Mouse (Mus musculus) left cerebral cortex, adult 9 months (tissue): Measurements from ENCODE around the gene Daw1.

Experiments used
- DNase-seq, 2 experiments: peaks; one replicate each; pipeline ENCODE4 v3.0.0; 2022; ENCODE audit warnings: low spot score in 2 of 2

The Daw1 gene

GRCm38 (mm10) chr1:83159603-83160002 lies at the start of gene Daw1:
TSS of gene Daw1 (plus strand) at chr1:83159752.
- DNase-seq = peak in 1 of 2 experiments; percentile 56

DNA sequence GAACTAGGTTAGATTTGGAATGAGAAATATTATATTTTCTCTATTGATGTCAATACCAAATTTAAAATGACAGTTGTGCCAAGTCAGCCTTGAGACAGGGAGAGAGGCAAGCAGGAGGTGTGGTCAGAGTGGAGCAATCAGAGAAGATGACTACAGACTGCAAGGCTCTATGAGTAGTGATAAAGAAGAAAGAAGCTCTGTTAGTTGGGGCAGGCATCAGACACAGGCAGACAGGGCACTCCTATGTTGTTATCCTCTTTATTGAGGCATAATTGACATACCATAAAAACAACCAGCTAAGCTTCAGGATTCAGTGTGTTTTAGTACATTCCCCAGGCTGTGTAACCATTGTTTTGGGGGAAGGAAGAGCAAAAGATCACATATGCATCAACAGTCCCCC lies 48.6 kb upstream of the Daw1 start:
- DNase-seq = no peak

DNA sequence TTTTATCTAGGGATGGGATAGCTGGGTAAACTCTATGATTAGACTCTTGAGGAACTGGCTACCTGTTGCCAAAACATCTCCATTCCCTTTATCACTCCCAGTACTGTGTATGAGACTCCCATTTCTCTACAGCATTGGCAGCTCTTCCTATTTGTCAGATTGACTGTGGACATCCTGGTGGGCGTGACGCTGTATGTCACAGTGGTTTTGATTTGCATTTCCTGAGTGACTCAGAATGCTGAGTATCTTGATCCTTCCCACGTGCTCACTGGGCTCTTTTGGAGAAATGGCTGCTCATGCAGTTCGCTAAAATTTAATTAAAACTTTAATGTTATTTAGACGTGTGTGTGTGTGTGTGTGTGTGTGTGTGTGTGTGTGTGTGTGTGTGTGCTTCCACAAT lies 47.8 kb upstream of the Daw1 start:
- no peak for DNase-seq

DNA sequence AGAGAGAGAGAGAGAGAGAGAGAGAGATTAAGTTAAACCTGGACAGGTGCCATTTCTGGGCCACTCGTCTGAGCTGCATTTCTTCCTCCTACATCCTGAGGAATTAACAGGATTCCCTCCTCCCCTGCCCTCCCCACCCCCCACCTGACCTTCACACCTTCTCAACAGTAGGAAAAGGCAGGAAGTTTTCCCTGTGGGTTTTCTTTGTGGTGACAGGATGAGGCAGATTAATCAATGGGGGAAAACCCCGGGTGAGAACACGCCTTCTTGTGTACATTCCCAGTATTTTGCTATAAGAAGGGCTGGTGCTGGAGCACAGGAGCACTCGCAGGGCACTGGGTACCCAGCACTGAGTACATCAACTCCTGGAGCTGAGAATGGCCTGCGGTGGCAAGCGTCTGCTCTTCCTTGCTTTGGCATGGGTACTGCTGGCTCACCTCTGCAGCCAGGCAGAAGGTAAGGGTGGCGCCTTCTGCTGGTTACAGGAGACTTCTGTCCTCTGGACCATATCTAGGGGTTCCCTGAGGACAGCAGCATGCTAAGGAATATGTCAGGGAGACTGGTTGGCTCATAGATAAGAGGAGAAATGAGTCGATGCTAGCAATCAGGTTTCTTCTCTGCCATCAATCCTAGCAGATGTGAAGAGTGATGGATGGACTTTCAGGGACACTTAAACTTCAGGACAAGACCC lies 43.0 kb upstream of the Daw1 start, which contains the start of gene Ccl20:
Ccl20 (plus strand) TSS at position 320 of the 691 bp plus-strand sequence.
- no peak for DNase-seq

- DNase-seq = no peak
Observed at GRCm38 (mm10) chr1:83117217-83117616, 42.3 kb upstream of the Daw1 start.

DNA sequence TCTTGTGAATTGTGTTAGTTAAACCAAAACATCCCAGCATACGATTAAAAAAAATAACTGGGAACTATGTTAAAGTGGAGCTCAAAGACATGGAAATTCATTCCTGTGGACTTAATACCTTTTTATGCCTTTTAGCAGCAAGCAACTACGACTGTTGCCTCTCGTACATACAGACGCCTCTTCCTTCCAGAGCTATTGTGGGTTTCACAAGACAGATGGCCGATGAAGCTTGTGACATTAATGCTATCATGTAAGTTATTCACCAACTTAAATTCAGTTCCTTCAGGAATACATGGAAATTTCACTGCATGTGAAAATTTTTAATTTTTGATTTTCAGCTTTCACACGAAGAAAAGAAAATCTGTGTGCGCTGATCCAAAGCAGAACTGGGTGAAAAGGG lies 41.9 kb upstream of the Daw1 start:
- peak; percentile 7 to 47 for DNase-seq

GRCm38 (mm10) chr1:83119903-83120302 lies 39.6 kb upstream of the Daw1 start:
- DNase-seq = no peak

DNA sequence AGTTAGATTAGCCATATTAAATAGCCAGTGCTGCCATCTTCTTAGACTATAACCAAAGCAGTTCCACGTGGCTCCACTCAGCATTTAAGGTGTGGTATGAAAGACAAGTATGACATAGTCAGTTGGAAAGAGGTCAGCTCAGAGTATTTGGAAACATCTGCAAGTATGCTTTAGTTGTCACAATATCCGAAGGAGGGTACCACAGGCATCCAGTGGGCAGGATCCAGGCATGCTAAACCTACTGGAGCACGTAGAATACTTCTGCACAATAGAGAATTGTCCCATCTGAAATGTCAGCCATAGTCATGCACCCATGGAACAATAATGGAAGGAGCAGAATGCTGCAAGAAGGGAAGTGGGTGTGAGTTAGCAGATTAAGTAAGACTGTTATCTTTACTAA lies 39.2 kb upstream of the Daw1 start:
- no peak for DNase-seq

- DNase-seq = no peak
Observed at GRCm38 (mm10) chr1:83123201-83123600, 36.4 kb upstream of the Daw1 start.

DNA sequence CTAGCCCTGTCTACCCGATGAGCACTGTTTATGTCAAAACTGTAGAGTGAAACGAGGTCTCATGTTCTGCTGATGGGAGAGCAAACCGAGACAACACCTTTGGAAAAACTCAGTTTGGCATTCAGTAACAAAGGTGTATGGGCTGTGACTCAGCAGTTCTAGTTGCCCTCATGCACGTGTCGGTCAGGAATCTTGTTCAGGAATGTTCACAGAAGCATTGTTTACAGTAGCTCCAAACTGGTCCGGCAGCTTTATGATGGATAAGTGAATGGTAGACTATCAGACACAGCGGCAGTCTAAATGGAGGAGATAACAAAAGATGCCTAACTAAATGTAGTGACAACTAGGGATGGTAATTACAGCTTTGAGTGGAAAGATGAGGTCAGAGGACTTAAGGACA lies 23.7 kb upstream of the Daw1 start:
- no peak for DNase-seq

- DNase-seq = no peak
Observed at GRCm38 (mm10) chr1:83137847-83138246, 21.7 kb upstream of the Daw1 start.

GRCm38 (mm10) chr1:83138721-83139120 lies 20.8 kb upstream of the Daw1 start:
- no peak for DNase-seq

DNA sequence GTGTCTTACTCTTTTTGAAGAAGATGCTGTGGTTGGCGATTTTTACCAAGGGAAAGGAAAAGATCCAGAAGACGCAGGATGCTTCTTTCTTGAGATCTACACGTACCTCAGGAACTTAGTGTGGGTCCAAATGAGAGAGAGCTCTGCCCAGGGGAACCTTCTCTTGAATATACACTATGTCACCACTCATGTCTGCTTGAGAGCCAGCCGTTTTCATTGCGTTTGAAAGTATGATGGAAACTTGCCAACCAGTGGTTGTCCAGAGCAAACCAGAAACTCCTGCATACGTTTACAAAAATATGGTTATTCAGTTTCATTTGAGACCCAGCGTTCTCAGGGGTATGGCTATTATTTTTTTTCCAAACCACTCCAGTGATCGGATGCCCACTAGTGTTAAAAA lies 18.0 kb upstream of the Daw1 start:
- DNase-seq = no peak

DNA sequence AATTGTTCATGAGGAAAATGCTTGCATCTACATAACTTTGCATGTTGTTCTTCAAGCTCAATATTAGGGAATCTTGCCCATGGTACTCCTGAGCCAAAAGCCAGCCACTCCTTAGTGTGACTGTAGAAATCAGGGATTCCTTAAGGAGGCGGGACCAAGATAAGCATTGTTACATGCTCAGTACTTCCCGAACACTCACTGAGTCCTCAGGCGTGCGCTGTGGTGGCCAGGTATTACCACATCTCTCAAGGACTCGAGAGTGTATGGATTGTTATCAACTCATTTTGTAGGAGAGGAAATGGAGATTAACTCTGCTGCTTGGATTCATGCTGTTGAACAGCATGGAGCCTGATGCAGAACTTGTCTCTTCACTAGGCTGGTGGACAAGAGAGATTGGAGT lies 17.5 kb upstream of the Daw1 start:
- no peak for DNase-seq

DNA sequence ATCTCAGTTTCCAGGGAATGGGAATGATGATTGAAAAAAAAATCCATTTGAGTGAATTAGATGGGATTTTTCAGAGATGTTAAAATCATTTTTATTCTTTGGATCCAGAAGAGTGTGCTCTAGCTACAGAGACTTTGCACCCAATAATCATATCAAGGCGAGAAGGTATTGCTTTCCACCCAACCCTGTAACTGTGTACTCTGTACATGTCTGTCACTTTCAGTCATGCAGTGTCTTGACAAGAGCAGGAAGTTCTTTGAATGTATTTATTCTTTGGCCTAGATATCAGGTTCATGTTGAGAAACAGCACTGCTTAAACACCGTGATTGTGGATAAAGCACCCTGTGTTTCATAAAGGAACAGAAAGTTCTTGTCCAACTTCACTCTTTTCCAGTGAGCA lies 13.0 kb upstream of the Daw1 start:
- no peak for DNase-seq

- no peak for DNase-seq
Observed at GRCm38 (mm10) chr1:83150227-83150626, 9.3 kb upstream of the Daw1 start.

- peak in 1 of 2 experiments; percentile 27 for DNase-seq
Observed at GRCm38 (mm10) chr1:83152961-83153360, 6.6 kb upstream of the Daw1 start.

- DNase-seq = no peak
Observed at GRCm38 (mm10) chr1:83156876-83157275, 2.7 kb upstream of the Daw1 start.

- DNase-seq = no peak
Observed at GRCm38 (mm10) chr1:83161658-83162057, 2.1 kb downstream of the Daw1 start.

GRCm38 (mm10) chr1:83164027-83164426 lies 4.5 kb downstream of the Daw1 start:
- no peak for DNase-seq

- no peak for DNase-seq
Observed at GRCm38 (mm10) chr1:83169158-83169557, 9.6 kb downstream of the Daw1 start.

DNA sequence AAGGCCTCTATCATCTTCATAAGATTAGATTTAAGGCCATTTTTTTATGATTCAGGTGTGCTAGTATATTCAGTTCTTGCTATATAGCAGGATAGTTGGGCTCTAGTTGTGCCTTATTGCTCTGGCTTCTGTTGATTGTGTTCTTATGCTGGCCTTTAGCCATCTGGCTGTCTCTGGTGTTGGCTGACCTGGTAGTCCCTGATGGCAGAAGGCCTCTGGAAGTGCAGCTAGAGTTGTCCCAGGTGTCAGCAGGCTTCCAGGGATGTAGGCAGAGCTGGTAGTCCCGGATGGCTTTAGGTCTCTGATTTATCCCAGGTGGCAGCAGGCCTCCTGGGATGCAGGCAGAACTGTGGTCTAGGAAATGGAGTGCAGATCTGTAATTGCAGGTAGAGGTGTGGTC lies 16.4 kb downstream of the Daw1 start:
- no peak for DNase-seq

DNA sequence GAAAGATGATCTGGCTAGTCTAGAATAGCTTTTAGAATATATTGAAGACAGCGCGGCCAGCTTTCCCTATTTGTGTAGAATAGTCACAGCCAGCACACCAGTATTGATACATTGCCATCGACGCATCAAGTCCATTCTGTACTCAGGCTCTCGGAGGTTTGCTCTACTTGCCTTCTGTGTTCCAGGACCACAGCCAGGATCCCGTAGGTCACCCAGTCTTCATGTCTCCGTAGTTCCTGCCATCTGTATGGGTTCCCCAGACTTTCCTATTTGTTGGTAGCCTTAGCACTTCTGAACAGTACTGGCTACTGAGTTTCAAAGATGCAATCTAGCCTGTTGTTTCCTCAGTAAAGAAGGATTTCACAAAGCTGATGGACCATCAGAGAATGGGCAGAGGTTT lies 20.0 kb downstream of the Daw1 start:
- DNase-seq = no peak

DNA sequence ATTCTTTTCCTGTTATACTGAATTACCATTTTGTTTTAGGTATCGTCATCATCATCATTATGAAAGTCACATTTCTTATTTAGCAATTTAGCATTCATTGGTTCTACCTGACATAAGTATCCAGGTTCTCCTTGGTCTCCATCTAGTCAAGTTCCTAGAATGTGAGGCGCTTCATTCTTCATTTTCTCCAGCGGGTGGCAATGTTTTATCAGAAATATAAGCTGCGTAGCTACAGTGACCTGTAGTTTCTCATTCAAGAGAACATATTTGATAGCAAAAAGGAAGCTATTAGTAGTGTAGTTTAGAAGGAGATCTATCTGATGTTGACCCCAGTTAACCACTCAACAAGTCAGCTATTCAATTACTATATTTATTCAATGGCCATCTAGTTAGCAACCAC lies 21.9 kb downstream of the Daw1 start:
- DNase-seq = peak in 1 of 2 experiments; percentile 25
